Mouse (Mus musculus) retina, postnatal 7 days (tissue): ENCODE measurements around the gene Scrn2.

ENCODE experiments used
- DNase-seq: peaks from one replicate; pipeline ENCODE4 v3.0.0-alpha.2; 2012; ENCODE audit warnings: low read depth, low spot score

Gene Scrn2

DNA sequence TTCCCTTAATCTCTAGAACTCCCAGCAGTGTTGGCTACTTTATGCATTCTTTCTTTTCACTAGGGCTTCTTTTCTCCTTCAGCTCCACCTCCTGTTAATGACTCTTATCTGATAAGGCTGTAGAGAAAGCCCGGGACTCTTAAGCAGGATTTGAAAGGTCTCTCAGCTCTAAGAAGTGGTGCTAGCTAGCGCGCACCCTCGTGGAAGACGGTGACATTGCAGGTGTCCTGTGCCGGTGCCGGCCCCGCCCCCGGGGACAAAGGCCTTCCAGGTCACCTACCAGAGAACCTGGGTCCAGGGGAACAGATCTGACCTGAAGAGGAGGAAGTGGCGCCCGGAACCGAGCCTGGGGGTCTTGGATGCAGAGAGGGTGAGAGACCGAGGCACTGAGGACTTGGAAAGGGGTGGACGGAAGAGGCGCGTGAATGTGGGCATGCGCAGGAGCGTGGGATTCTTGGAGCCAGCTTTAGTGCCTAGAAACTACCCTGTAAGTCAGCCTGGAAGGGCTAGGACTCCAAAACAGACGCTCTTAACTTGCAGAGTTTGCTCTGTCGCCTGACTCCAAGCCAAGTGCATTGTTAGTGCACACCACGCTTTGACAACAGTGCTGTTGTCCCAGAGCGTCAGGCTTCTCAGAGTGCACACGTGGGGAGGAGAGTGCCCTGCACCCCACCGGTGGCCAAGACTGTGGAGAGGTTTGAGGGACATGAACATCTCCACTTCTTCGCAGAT lies at the start of gene Scrn2:
TSS of gene Scrn2 (plus strand) at position 253 of the 732 bp plus-strand sequence.
- peak; percentile 81 for DNase-seq

DNA sequence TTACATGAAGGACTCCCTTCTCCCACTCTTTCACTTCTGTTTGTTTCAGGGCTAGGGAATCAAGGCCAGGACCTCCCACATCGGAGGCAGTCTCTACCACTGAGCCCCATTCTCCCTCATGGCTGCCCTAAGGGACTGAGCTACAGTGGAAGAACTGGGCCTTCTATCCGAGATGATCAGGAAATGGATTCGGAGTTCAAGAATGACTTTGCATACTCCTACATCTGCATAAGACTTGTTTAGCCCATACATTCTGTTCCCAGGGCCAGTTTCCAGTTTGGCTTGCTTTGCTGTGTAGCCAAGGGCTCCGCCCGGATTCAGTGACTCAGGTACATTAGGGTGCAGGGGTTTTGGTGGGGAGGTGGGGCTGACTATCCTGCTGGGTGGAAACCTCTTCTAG lies 49.7 kb upstream of the Scrn2 start:
- no peak for DNase-seq

DNA sequence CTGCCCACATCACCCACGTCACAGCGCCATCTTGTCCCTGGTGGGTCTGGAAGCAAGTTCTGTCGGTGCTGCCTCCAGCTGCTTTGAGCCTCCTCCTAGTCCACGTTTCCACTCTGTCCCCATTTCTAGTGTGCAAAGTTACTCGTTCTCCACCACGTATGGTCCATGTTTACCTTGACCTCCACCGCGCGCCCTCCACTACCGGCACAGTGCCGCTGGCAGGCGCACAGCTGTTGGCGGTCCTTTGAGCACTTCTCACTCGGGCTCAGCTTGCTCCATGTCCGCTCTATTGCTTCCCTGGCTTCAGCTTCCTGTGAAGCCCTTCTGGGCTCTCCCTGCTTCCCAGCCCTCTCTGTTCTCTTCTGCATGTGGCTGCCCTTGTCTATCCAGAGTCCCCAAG lies 48.3 kb upstream of the Scrn2 start:
- no peak for DNase-seq

DNA sequence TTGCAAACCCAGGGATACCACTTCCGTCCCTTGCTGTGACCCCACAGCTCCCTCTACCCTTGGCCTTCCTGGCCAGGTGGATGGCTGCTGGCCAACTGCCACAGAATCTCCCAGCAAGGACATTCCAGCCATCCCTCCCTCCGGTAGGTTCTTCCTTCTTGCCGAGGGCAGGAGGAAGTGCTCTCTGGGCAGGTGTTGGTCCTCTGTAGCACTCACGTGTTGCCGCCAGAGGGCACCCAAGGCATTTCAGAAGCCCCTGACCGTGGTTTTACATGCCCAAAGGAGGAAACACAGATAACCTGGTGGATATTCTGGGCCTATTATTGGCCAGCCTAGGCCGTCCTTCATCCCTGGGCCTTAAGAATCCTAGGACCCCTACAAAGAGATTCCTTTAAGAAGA lies 47.4 kb upstream of the Scrn2 start:
- DNase-seq, result peak; percentile 75

DNA sequence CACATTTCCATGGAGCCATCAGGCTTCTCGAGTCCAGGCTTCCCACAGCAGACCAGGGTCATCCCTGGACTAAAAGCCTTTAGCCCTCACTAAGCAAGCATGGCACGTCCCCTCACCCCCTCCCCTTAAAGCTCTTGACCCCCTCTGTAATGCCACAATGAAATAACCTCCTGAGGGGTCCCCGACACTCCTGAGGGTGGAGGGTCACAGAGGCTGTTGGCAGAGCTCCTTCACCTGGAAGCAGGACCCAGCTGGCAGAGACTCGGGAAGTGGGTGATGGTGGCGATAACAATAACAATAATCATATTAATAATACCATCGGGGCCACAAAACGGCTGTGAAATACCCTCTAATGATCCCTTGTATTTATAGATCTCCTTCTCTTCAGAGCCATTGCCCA lies 46.9 kb upstream of the Scrn2 start, which contains the start of gene Sp2:
TSS of gene Sp2 (minus strand) at position 101 of the 400 bp plus-strand sequence.
- DNase-seq, result no peak

DNA sequence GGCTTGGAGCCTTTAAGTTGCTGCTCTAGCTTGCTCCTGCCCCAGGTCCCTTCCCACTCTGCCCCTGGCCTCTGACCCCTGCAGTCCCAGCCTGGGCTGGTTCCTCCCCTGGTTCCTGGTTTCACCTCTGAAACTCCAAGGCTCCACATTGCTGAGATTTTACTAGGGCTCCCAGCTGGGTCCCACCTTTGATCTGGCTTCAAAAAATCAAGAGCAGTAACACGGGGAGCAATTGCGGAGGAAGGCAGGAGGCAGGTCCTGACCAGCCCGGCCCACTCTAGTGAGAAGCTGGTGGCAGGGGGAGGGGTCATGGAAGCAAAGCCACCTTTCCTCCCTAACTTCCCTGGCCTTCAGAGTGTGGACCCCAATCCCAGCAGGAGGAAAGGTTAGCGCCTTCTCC lies 44.8 kb upstream of the Scrn2 start:
- no peak for DNase-seq

DNA sequence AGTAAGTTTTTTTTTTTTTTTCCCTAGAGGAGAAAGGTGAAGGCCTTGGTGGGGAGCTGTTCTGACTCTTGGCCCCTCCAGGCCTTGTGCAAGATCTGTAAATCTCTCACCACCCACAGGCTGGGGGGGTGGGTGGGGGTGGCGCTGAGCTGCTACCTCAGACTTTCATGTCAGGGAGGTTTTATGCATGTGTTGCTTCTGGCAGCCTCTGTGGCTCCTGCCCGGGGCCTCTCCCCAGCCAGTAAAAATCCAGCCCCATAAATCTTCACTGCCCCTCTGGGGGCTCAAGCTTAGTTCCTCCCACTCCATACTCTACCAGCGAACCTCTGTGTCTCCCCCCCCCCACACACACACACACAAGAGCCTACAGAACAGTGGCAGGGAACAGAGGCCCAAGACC lies 43.3 kb upstream of the Scrn2 start:
- DNase-seq, result no peak

DNA sequence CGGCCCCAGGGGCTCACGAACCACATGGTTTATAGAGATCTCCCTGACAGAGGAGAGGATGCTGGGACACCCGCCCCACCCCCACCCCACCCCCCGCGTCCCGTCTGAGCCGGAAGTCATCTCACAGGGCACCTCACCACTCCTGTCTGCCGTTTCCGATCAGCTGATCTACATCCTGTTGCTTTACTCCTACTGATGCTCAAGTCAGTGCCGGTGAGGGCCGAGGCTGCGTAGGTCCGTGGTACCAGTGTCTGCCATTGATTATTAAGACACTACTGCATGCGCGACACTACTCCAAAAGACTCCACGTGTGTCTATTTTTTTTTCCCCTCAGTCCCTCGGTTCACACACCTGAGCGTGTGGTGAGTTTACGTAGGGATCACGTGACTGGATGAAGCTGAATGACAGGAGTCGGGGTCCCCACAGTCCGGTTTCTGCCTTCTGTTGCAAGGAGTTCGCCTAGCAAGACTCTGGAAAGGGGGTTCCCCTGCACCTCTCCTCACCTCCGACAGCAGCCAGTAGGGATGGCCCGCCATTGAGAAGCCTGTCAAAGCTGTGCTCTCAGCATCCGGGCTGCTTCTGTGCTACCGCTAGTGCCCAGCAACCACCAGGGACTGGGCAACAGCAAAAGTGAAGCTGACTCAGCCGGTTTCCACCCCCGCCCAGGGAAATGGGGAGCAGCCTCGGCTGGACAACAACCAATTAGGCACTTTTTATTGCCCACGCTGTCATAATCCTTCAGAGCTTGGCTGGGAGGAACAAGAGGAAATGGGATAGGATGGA lies 41.7 kb upstream of the Scrn2 start:
- no peak for DNase-seq

DNA sequence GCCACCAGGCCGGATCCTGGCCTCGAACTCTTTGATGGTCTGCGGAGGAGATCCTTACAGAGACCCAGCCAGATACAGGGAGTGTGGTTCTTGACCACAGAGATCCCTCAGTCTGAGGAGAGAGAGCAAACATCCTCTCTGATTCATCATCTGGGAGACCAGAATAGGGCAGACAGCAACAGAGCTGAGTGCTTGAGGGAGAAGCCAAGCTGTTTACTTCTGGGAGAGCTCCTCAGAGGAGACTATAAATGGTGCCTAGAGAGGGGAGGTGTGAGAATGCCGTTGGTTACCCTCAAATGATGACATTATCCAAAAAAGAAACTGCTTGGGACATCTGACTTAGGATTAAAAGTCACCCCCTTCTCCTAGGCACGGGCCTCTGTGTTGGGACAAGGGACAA lies 38.2 kb upstream of the Scrn2 start:
- no peak for DNase-seq

DNA sequence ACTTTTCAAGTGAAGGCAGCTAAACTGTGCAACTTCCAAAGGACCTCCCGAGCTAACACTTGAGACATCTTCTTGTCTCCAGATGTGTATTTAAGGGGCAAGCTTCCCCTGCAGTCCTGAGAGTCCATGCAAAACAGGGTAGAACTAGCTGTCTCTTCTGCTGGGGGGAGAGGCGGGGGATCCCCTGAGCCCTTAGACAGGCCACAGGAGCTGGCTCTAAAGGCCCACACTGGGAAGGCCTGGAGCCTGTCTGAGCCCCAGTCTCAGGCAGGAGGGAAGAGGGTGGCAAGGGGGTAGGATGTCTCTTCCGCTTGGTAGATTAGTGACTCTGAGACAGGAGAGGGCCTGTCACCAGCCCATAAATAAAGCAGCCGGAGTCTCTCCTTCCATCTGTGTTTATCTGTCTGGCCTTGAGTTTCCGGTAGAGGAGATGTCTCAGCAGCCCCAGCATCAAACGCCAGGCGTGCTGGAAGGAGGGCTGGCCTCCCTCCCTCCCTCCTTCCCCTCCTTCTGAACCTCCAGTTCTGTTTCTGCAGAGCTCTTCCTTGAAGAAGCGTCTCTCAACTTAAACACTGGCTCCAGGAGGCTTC lies 36.9 kb upstream of the Scrn2 start:
- no peak for DNase-seq

DNA sequence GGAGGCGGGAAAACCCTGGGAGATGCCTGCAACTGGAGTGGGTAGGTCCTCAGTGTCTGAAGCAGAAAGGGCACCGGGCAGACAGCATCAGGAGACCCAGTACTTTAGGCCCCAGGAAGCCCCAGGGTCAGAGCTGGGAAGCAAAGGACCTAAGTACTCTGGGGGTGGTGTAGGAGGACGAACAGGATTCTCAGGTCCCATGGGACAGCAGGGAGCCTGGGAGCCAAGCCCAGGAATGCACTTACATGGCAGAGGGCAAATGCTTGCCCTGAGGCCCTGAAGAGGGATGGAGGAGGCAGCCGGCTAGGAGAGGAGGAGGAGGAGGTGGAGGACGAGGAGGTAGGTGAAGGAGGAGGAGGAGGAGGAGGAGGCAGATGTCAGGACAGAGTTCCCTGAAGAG lies 34.7 kb upstream of the Scrn2 start:
- no peak for DNase-seq

DNA sequence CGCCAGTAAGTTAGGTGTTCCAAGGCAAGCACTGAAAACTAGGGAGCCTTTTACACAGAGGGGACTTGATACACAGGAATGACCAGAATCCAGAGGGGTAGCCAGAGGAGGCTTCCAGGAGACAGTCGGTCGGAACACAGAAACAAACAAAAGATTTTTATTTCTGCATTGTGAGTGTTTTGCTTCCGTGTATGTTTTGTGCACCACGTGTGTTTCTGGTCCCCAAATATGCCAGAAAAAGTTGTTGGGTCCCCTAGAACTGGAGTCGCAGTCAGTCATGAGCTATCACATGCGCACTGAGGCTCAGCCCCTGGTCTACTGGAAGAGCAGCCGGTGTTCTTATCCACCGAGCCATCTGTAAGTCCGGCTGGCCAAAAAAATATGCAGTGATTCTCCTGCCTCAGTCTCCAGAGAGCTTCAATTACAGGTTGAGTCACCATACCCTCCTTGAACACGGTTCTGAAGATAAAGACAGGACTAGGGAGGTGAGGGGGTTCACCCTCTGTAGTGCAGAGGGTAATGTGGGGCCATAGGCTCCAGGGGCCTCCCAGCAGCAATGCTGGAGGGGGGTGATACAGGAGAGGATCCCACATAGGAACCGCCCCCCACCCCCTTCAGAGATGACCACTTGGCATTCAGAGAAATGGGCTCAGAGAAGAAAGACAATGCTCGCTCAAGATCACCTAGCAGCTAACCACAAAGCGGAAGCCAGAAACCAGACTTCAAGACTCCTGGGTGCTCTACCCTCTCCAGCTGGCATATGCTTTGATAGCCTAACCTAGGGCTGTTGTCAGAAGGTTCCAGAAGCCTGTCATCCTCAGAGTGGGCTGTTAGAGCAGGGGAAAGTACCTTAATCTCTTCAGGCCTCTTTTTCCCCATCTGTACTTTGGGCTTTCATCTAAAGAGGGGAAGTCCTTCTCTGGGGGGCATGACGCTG lies 33.6 kb upstream of the Scrn2 start:
- no peak for DNase-seq

DNA sequence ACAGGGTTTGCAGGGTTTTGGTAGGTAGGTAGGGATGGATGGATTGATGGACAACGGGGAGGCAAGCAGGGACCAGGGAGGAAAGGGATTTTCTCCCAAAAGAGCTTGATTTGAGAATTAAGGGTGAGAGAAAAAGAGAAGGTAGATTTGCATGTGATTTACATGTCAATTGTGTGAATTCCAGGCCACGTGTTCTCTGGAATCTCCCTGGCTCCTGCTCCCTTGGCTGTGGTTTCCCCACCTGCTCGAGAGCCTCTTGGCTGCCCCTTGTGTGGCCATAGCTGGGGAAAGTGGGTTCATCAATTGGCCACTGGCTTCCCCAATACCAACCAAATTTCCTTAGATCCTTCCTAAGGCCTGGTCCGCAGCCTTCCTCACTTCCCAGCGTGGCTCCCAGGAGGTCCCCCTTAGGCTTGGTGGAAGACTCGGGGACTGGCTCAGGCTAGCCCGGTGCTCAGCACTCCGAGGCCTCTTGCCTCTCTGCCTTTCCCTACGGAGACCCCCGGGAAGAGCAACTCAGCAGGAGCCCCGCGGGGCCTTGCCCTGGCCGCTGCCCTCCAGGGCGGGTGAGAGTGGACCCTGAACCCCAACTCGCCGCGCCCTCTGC lies 32.9 kb upstream of the Scrn2 start:
- no peak for DNase-seq

DNA sequence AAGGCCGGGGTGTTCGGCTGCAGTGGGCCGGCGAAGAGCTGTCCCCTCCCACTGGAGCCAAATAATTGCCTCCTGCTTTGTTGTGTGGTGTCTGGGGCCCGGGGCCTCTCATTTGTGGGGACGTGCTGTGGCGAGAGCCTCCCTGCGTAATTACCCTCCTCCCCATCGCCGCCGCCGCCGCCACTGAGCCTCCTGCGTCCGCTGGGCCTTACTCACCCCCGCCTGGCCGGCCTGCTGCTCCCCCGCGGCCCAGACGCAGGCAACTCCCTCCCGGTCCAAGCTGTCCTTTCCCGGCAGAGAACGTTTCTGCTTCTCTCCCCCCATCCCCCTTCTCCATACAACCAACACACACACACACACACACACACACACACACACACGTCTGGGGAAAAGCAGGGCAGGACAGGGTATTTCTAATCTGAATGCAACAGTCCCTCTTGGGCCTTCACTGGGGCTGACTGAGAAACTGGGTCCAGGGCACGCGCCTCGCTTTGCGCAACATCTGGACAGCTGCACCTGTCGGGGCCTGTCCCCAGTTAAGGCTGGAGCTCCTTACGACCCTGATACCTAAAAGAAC lies 32.3 kb upstream of the Scrn2 start:
- DNase-seq, result no peak

DNA sequence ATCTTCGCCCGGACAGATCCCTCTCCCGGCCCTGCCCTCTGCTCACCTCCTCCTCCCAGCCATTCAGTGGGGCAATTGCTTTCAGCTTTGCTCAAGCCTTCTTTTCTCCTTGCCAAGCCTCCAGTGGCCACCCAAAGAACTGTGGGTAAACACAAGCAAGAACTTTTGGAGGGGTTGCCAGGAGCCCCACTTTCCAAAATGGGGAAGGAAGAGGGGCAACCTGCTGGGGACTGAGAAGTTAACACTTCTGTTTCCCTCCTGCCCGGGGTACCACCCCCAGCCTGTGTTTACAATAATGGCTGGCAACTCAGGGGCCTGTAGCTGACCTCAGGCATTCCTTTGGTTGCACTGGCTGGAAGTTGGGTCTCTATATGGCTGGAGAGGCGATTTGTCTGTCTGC lies 26.6 kb upstream of the Scrn2 start:
- DNase-seq, result no peak

DNA sequence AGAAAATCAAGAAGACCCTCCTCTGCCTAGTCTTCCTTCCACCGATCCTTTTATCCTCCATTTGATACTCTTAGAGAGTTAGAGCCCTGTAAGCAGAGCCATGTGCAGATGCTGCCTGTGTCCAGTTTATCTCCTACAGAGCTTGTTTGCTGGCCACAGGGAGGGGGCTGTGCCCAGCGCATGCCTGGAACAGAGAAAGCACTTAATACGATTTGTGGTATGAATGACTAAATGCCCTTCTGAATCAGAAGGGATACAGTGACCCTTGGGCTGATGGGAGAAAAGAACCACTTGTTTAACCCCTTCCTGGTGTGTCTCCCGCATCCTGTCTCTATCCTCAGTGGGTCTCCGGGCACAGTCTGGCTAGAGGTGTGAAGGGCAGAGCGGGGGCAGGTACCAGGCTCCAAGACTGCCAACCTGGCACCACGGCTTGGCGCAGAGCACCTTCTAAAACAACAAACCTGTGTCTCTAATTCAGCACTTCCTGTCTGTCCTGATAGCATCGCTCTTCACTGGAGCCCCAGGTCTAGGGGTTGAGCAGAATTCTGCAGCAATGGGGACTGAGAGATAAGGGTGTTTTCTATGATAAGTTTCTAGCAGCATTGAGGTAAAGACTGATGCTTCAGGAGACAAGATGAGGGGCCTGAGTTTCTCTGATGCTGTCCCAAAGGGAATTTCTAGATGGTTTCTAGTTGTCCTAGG lies 22.5 kb upstream of the Scrn2 start:
- peak; percentile 73 for DNase-seq

DNA sequence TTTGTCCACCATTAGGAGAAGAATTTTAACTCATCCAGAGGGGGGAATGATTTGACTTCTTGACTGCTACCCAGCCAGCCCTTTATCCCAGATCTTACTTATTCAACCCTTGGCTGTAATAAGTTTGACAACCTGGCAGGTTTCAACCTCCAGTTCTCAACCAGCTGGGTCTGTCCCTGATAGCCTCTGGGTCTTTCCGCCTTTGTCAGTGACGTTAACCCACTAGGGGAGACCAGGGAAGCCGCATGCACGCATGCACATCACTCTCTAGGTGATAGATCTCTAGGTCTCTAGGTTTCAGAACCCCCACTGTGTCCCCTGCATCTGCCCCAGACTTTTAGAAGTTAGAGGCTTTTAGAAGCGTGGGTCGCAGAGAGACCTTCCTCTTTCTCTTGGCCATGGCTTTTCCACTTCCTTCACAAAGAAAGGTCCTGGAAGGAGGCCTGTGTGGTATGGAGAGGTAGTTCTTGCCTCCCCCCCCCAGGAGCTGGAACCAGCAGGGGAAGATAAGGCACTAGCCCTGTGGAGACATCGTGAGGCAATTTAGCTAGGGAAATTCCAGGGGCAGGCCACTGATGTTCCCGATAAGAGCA lies 20.4 kb upstream of the Scrn2 start:
- DNase-seq, result no peak

DNA sequence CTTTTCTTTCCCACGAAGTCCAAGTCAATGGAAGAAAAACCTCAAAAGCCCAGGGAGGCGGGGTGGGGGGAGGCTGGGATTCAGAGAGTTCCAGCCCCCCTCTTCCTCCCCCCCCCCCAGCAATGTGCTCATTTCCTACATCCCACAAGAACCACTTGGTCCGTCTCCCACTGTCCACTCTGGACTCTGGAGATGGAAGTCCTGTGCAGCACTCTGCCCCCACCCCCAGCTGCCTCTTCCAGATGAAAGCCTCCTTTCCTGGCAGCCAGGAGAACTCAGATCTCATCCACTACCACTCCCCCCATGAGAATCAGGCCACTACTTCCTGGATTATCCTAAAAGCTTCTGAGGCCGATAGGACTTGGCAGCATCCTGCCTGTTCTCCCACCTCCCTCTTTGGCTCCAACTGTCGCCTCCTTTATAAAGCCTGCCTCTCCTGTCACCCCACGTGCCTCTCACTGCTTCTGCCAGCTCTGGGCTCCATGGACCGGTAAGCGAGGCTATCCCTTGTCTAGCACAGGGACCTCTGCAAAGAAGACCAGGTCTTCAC lies 16.5 kb upstream of the Scrn2 start, which contains the start of gene Sp6:
TSS of gene Sp6 (plus strand) at position 274 of the 550 bp plus-strand sequence.
- DNase-seq, result no peak
